Mouse (Mus musculus): ENCODE results near the gene Pfkp.
A peak's percentile ranks its signal among the peaks of the same experiment; 100 is the strongest.

Pfkp gene

DNA sequence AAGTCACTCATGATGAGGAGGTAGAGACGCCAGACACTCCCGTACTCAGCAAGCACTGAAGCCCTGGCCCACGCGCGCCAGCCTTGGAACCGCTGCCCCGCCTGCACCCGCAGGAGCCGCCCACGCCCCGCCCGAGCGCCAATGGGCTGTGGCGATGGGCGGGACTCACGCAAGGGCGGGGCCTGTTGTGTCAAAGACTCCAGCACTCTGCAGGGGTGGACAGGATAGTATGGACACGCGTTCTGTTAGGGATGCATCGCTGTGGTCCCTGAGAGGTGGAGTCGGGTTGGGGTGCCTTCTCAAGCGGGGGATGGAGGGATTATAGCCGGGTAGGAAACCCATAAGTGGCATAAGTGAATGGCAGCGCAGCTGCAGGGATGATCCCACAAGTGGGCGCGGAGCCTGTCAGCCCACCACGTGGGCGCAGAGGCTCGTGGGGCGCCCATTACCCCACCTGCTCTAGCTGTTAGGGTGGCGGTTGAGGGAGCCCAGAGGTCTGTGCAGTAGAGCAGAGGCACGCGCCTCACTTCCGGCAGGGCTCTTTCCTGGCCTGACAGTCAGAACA, at the start of gene Pfkp:
Gene Pfkp (minus strand): TSS at position 109 of the 565 bp plus-strand sequence.
- DNase-seq, result peak; percentile 93

DNA sequence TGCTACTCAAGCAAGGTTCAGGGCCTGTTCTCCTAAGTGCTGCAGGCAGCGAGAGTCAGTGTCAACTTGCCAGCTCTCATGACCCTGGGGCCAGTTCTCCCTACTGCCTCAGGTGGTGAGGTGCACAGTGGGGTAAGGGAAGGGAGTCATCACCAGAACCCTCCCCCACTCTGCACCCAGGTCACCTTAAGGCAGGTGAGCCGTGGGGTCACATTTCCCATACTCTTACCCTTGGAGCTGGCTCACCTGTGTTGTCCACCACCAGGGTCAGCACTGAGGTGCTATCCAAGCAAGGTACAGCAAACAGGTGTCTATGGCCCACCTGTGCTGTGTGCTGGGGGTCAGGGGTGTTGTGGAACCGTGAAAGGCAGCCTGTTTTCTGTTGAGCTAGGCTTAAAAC, 42.0 kb upstream of the Pfkp start:
- no peak for DNase-seq

DNA sequence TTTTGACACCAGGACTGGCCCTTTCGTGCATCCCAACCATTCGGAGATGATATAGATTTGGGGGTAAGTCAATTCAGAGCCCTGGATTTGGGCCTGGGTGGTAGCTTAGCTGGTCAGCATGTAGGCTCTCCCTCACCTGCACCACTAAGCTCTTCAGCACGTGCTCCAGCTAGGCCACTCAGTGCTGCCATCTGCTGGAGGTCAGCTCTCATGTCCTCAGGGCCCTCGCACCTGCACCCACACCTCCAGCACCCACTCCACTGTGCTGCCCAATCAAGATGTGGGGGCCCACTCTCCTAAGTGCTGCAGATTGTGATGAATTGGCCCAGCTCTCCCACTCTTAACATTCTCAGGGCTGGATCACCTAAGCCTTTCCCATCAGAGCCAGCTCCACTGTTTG, 41.4 kb upstream of the Pfkp start:
- DNase-seq, result peak; percentile 43

DNA sequence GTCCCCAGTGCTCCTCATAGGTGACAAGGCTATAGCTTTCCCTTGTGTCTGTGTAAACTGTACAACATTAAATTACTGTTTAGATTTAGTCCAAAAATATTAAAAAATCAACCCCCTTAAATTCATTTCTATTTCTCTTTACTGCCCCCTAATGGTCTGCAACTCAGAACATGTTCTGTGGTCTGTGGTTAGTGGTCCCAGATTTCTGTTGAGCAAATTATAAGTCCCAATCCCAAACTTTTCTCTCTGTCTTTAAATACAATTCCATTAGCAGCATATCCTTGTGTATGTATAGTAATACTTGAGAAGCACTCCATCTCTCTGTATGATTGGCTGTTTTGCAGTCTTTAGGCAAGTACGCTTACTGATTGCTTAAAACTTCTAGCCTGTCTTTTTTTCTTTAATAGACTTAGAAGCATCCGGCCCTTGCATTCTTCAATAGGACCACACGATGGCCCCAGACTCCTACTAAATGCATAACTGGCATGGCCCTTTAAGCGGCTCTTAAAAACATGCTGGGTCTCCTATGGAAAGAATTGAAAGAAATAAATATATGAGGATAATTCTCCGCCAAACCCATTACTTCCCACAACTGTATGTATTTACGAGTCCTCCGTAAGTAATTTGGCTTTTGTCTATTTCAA, 40.3 kb upstream of the Pfkp start:
- DNase-seq, result peak; percentile 75

DNA sequence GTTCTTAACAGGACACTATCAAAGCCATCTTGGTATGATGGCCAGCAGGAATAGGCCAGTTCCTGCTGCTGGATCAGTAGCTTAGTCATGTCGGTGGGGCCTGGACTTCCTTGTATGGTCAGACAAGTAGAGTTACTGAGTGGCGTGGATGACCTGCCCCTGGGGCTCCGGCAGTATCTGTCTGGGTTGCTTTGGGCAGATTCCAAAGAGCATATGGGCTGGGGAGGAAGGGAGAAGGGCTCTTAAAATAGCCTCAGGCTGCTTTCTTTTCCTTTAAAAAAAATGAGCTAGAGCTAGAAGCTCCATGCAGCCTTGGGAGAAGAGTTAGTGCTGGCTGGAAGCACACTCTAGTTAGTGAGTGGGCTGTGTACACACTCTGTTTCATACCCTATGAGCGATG, 18.3 kb upstream of the Pfkp start:
- DNase-seq, result no peak

DNA sequence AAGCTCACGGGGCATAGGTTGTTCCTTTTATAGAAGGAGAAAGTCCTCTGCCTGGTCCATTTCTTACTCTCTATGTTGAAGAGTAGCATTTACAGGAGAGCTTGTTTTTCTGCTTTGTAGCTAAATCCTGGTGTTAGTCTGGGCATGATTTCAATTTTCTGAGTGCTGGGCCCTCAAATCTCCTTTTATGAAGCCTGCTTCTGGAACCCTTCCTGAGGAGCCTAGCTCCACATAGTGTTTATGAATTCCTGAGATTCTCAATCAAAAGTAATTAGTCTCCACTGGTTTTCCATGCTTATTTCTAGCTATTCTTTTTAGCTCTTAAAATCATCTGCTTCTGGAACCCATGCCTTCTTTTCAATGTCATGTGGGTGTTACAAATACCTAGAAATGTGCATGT, 16.9 kb upstream of the Pfkp start:
- no peak for DNase-seq

DNA sequence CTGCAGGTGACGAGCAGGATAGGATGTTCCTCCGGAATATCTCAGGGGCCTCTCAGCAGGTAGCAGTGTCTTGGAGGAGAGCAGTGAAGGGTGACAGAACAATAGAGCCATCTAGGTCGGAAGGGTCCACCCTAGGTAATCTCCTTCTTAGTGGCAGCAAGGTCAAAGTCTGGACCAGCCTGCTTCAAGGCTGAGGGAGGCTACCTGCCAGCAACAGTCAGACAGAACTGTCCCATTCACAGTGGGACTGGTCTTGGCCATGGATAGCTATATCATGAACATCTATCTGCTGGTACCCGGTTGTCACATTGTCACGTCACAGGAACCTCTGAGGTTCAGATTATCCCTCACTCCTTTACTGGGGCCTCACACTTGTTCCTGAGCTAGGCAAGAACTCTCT, 15.6 kb upstream of the Pfkp start:
- DNase-seq, result no peak

DNA sequence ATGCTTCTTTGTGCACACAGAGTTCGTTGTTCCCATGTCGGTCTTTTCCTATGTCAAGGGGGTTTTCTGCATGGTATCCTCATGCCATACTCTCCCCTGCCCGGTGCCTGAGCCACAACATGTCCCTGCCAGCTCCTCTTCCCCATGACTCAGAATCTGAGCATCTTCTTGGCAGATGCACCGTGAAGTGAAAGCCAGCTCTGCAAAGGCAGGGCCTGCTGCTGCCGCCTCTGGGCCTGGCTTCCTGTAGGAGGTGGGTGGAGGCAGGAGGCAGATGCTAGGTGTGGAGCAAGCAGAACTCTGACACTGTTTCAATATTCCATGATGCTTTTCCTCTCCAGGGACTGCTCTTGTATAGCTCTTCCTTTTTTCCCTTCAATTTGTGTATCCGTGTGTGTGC, 10.7 kb upstream of the Pfkp start:
- DNase-seq, result no peak

DNA sequence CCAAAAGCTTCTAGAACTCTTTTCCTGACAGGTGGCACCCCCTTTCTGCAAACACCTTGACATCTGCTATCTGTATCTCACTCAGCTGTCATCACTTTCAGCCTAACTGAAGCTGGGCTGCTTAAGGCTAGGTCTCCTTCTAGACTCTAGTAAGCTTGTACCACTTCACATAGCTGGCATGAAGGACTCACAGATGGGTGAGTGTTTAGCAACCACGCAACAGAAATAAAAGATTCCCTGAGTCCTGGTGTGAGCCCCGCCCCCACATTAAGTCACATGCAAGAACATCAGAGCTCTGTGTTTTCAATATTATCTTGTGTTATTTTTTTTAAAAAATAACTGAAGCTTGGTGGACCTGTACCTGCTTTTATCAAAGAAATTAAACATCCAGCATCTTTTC, 8.7 kb upstream of the Pfkp start:
- DNase-seq, result no peak

DNA sequence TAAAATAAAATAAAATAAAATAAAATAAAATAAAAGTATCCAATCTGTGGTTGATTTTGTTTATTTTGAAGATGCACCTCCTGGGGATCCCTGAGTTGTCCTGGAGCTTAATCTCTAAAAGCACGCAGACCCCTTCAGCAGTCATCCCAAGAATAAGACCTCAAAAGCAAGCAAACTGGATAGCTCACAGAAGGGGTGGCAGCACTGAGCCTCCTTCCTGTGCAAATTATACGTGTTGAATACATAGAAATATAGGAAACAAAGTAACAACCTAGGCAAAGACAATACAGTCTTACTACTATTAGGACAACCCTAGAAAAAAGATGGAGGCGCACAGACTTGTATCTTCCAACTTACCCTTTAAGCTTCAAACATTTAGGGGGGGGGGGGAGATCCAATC, 965 bp upstream of the Pfkp start:
- no peak for DNase-seq

DNA sequence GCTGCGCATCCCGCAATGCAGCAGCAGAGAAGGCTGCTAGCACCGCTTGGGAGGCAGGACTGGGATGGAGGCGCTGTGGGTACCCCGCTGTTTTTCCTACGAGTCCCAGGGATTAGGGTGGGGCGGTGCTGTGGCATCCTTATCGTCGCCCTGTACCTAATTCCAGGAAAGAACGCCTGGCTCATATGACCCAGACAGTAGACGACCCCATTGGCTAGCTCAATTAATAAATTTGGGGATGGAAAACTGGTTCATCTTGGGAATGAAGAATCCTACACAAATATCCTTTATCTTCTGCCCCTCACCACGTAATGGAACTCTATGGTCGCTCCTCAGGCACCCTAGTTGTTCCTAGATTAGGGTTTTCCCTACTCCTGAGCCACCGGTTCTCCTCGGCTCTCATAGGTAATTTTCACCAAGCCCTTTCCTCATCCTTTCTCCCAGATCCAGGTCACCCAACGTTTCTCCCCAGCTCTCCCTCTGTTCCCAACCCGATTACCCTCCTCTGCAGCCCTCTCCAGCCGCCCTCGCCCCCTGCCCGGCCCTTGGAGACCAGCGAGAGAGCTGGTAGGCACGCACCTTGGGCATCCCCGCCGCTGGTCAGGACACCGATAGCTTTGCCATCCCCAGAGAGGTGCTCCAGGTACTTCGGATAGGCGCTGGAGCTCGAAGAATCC, 447 bp downstream of the Pfkp start:
- no peak for DNase-seq

DNA sequence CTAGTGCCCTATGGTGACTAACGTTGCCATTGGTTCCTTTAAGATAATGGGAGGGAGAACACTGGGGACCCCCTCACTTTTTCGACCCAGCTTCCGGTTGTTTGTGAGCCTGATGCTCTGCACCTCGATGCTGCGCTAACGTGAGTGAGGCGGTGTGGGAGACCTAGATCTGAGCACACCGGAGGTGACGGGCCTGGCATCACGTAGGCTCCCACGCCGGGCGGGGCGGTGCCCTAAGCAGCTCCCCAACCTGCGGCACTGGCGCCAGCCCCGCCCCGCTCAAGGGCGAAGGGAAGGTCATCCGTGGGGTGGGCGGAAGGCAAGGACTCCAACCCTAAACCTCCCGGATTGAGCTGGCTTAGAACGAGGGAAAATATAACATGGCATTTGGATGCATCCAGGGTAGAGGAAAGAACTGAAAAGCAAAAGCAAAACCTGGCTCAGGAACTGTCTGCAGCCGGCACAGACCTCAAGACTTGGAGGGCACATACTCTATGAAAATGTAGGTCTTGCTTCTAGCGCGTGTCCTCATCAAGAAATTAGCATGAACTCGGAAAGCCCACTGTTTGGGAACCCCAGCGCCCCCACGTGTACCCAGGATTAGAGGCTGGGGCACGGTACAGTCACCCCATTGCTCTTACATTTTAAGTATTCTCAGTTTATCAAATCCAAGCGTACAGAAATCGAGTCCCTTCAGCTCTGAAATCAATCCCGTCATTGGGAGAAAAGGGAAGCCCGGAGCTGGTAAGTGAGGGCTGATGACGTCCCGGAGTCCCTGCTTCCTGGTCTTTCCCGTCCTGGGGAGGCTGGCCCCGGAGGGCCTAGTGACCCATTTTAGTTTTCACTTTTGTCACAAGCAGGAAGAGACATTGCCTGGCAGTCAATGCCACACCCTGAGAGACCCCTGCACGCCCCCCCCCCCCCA, 1.2 kb downstream of the Pfkp start:
- peak; percentile 54 for DNase-seq

DNA sequence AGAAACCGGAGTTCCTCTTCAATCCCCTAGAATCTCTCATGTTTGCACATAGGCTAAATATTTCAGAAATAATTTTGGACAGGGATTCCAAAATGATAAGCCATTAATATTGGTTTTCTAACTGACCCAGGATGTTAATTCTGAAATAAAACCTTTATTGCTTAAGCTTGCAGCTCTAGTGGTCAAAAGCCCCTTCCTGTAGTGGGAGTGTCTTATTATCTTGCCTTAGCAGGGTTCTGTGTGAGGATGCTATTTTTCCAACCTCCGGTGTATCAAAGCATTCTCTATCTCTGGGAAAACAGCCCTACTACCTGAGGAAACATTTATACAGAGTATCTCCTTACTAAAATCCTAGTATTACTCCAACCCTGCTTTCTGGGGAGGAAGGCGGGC, 1.9 kb downstream of the Pfkp start:
- DNase-seq, result no peak

DNA sequence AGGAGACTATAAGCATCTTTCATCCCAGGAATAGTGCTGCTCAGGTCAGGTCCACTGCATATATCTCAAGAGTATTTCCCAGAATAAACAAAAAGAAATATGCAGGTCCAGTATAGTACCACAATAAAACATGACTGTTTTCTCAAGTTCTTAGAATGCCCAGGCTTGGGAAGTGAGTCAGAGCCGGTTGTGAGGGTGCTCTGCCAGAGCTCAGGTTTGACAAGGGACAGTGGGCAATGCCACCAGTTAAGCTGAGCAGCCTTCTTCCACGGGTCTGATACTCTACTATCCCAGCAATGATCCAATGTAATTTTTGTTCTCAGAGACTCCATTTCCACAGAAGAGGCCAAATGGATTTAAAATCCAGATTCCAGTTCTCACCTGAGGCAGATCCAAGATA, 2.3 kb downstream of the Pfkp start:
- no peak for DNase-seq

DNA sequence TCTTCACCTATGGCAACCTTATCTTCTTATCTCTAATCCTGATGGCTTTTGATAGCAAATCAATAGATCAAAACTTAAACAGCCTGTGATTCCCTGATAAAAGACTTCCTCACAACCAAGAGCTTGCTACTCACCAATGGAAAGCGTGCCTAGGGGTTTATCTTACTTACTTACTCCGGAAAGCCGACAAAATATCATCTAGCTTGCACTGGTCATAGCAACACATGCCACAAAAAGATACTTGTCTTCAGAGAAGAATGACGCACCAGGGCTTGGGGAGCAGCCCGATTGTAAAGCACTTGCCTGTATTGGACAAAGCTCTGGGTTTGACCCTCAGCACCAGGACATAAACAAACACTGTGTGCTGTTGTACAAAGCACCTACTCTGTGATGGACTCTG, 4.6 kb downstream of the Pfkp start:
- DNase-seq, result no peak

DNA sequence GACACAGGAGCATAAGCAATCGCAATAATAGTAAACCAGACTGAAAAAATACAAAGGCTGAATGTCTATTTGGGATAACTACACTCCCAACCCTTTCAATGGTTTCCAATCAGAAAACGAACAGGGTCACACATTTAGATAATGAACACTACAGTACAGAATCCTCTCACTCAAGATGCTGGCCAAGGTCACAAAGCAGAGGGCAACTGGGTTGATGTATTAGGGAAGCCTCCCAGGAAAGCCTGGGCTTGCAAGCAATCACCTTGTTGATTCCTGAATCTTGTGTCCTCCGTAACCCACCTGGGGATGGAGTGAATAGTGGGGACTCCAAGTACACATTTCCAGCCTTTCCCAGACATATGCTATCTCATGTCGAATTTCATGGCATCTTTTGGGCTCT, 5.6 kb downstream of the Pfkp start:
- no peak for DNase-seq

DNA sequence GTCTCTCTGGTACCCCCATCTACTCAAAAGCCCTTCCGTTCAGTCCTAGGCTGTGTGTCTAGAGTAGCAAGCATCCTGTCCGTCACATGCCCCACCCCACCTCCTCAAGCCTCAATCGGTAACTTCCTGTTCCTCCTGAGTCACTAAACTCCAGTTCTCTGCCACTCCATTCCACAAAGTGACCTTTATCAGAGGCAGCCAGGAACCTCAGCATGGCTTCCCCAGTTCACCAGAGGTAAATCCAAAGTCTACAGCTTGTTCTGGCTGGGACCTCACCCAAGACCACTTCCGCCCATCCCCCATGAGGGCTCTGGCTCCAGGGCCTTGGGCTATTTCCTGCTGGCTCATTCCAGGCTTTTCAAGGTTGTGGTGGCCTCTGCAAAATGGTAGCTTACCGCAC, 6.1 kb downstream of the Pfkp start:
- no peak for DNase-seq

DNA sequence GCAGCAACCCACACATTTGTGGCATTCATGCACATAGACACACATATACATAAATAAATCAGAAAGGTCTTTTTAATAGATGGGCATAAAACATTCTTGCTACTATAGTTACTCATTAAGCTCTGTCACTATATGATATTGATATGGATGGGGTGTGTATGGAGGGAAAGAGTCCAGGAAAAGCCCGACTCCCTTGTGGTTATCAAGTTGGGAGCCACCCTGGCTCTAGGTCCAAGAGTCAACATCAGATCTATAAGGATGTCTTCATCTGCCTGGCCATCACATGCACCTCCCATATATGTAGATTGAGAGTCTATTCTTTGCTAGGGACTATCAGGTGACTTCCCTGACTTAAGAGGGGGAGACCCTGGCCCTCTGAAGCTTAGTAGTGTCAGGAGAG, 7.1 kb downstream of the Pfkp start:
- no peak for DNase-seq

DNA sequence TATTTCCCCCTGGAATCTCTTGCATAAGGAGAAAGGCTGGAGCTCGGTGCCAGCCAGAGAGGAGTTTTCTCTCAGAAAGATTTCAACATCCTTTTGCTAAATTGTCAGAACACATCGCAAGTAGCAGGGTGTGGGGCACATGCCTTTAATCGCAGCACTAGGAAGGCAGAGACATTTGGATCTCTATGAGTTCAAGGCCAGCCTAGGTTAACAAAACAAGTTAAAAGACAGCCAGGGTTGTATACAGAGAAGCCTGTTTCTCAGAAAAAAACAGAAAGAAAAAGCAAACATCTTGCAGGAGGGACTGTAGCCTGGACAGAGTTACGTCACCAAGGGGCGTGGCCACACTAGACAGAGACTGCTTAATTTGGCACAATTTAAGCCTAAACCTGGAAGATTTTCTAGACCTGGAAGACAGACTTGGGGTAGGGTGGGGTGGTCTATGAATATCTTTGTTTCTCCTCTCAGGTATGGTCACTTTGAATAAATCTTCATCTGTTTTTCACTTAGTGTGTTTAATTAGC, 9.0 kb downstream of the Pfkp start:
- no peak for DNase-seq

DNA sequence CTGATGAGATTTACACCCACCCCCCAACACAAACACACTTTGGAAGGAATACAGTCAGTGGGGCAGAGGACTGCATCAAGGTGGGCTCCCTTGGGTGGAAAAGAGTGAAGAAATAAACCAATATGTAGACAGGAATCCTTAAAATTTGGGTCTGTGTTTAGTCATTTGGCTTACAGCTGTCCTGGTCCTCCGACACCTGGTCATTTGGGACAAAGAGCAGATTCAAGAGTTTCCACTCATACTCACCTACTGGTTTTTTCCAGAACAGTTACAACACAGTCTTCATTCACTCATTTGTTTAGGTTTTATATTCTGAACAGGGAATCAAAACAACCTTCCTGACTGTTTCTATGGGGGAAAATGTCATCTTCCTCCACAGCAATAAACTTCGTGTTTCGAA, 9.6 kb downstream of the Pfkp start:
- no peak for DNase-seq

DNA sequence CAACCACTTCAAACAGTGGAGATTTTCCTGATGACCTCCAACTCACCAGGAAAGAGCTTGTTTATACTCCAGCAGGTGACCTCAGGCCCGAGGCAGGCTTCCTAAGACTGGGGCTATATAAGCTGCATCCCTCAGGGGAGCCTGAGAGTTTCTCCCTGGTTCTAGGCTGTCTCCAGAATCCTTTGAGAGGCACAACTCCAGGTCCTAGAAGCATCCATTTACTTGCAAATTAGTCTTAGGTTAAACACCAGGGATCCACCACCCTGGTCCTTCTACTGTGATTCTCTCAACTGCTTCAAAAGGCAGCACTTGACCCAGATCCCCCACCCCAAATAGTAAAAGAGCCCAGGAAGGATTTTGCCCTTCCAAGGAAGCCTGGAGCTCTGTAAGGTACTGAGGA, 10.2 kb downstream of the Pfkp start:
- no peak for DNase-seq

DNA sequence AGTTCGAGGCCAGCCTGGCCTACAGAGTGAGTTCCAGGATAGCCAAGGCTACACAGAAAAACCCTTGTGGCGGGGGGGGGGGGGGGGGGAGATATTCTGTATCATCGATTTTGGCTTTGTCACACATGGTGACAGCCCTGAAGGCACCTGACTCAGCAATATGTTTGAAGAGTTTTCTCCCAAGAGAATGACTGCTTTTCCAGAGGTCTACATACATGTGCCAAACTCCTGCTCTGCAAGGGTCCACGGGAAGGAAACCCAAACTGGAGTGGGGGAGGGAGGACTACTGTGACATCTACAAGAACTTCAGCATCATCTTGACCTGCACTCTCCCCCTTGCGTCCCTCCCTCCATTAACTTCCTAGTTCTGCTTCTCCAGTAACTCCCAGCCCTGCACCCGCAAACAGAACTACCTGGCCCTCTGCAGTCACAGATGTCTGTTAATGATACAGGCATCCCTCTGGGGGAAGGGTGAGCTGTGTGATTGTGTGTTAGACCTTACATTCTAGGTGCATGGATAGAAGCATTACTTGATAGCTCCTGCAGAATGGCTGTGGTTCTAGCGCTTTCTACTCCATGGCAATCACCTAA, 10.9 kb downstream of the Pfkp start:
- no peak for DNase-seq

DNA sequence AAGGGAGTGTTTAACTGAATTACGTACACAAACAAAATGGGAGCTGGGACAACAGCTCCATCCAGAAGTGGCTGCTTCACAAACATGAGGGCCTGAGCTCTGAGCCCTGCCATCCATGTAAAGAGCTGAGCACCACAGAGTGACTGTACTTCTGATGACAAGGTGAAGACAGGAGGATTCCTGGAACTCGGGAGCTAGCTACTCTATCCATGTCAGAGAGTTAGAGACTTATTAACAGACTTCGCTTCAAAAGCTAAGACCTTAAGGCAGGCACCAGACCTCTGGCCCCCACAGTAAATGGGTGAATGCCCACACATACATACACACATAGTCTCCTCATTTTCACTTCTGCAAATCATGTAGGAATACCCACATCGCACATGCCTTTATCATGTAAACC, 11.6 kb downstream of the Pfkp start:
- no peak for DNase-seq
